1 mouse cellular context compared by ENCODE assay signal in genomic region chr16:92340612-92341511, GRCm38 (mm10).
TF ChIP-seq lines count a peak whose summit lies in the region.

No protein-coding gene starts in this region.

TF ChIP-seq in MEL, 35 proteins besides CTCF, POLR2A, EP300 and RAD21 (continued from another document):
- TF ChIP-seq HCFC1 (IDR thresholded peaks at IDR 0.05; ENCODE audit: low read depth, low read length): peak; percentile 56; the same call in 1 of the 2 replicates
- TF ChIP-seq USF2 (IDR thresholded peaks at IDR 0.05; ENCODE audit: borderline replicate concordance in 1 of 2, insufficient read depth in 1 of 2, low read depth in 1 of 2, low read length in 2 of 2): no peak
- TF ChIP-seq GABPA (IDR thresholded peaks at IDR 0.05; ENCODE audit: low read depth, low read length): no peak
- no peak for TF ChIP-seq KAT2A (conservative IDR thresholded peaks at IDR 0.05; ENCODE audit: low read depth, low read length)
- no peak for TF ChIP-seq CHD2 (IDR thresholded peaks at IDR 0.05; ENCODE audit: low read length)
- no peak for TF ChIP-seq CHD1 (IDR thresholded peaks at IDR 0.05; ENCODE audit: low read depth, low read length)
- TF ChIP-seq UBTF (IDR thresholded peaks at IDR 0.05; ENCODE audit: borderline replicate concordance, insufficient read depth, low read depth, low read length): no peak
- TF ChIP-seq RCOR1 (IDR thresholded peaks at IDR 0.05; ENCODE audit: low read depth, low read length): peak; percentile 45; the same call in 1 of the 2 replicates
- peak; percentile 77 for TF ChIP-seq NRF1 (IDR thresholded peaks at IDR 0.05; ENCODE audit: insufficient read depth, low read depth, low read length, poor library complexity, severe bottlenecking)
- no peak for TF ChIP-seq ELF1 (IDR thresholded peaks at IDR 0.05; ENCODE audit: low read depth, low read length)
- peak; percentile 90 for TF ChIP-seq SMC3 (IDR thresholded peaks at IDR 0.05; ENCODE audit: low read depth, low read length)
